Mouse (Mus musculus) small intestine, adult 2 months (tissue): Measurements from ENCODE around the gene Pcna.

Experiments used
- CTCF ChIP-seq: fragments of 200-500 bp; IDR thresholded peaks from 2 replicates; pipeline ENCODE4 v1.5.1; 2012; ENCODE audit warnings: low read depth, mild to moderate bottlenecking, control low read depth, inconsistent platforms, low read length, moderate library complexity, mixed read lengths; ENCODE audit not compliant: insufficient replicate concordance, insufficient read length; ENCODE audit errors: extremely low read depth
- POLR2A ChIP-seq: fragments of 200-500 bp; IDR thresholded peaks from 2 replicates; pipeline ENCODE4 v1.6.1; 2012; ENCODE audit warnings: low read depth, mild to moderate bottlenecking, control low read depth, inconsistent platforms, low read length, moderate library complexity

GRCm38 (mm10) chr2:132221611-132222073 lies 31.5 kb downstream of the Pcna start:
- TF ChIP-seq CTCF (no peak), POLR2A (no peak)
